Mouse (Mus musculus) embryonic facial prominence, embryonic 11.5 days (tissue): ENCODE results near the gene Gm28053. TPM values are rescaled to one million over a fixed set of nuclear protein-coding genes. Genes with fewer than 3 reads are reported as not detected.
"Not testable (repeated sequence)": the region's sequence is repeated elsewhere in the genome, so short reads cannot be mapped to it uniquely, and the experiment has no call there.

Source experiments
- ATAC-seq: fragments of 200-750 bp; cut with Nextera tagmentation; replicated peaks from 2 replicates; pipeline ENCODE4 v1.8.0; 2017; ENCODE audit warnings: low read depth; ENCODE audit not compliant: insufficient number of reproducible peaks, low FRiP score, low TSS enrichment
- DNase-seq: peaks from one replicate; pipeline ENCODE4 v3.0.0-alpha.2; 2015; ENCODE audit warnings: low spot score
- H3K27ac ChIP-seq: fragments of 300-500 bp; sonication (generic); replicated peaks from 2 replicates; pipeline ENCODE4 v1.5.1; 2014; ENCODE audit warnings: mild to moderate bottlenecking, low read depth, low read length, control low read depth
- H3K27me3 ChIP-seq: fragments of 300-500 bp; sonication (generic); 2 replicates; pipeline ENCODE4 v1.6.1; 2014; ENCODE audit warnings: mild to moderate bottlenecking, low read length, moderate library complexity, mixed read lengths; ENCODE audit not compliant: control insufficient read depth, insufficient read depth
- H3K36me3 ChIP-seq: fragments of 300-500 bp; sonication (generic); replicated peaks from 2 replicates; pipeline ENCODE4 v1.6.1; 2014; ENCODE audit warnings: low read depth, mild to moderate bottlenecking, low read length, moderate library complexity, mixed read lengths; ENCODE audit not compliant: control insufficient read depth, insufficient read depth
- H3K4me1 ChIP-seq: fragments of 300-500 bp; sonication (generic); 2 replicates; pipeline ENCODE4 v1.6.1; 2014; ENCODE audit warnings: low read length, mixed read lengths; ENCODE audit not compliant: control insufficient read depth, insufficient read depth
- H3K4me2 ChIP-seq: fragments of 300-500 bp; sonication (generic); 2 replicates; pipeline ENCODE4 v1.6.1; 2014; ENCODE audit warnings: low read depth, mild to moderate bottlenecking, control low read depth, low read length, moderate library complexity
- H3K4me3 ChIP-seq: fragments of 300-500 bp; sonication (generic); 2 replicates; pipeline ENCODE4 v1.5.1; 2014; ENCODE audit warnings: low read depth, low read length, control low read depth
- H3K9ac ChIP-seq: fragments of 300-500 bp; sonication (generic); replicated peaks from 2 replicates; pipeline ENCODE4 v1.6.1; 2014; ENCODE audit warnings: mild to moderate bottlenecking, control low read depth, low read length
- H3K9me3 ChIP-seq: fragments of 300-500 bp; sonication (generic); replicated peaks from 2 replicates; pipeline ENCODE4 v1.6.1; 2016; ENCODE audit warnings: mild to moderate bottlenecking, low read length, inconsistent platforms, mixed read lengths; ENCODE audit not compliant: control insufficient read depth
- WGBS: fragments of 180-500 bp; shearing (Covaris S2); extraction: QIAGEN DNeasy Blood & Tissue Kit; methylation state at CpG from one replicate; pipeline ENCODE4 v1.1.7; 2014; 5-methylcytosine and 5-hydroxymethylcytosine counted together
- polyA plus RNA-seq: library from polyadenylated mRNA; unstranded; fragments of >200 nt; fragmentation: Nextera tagmentation; extraction: Ambion mirVana; gene quantifications from 2 replicates; pipeline ENCODE4 v1.2.1, GENCODE M21; 2014

Gm28053 gene
- polyA plus RNA-seq, 1 experiment from 2014 or later = not detected

- no peaks in the 10 kb centered on the region for H3K4me1 ChIP-seq
- no peak overlapping the region for H3K4me3 ChIP-seq
- ATAC-seq (no peak), DNase-seq (no peak)
- 73% methylated on average over 4 of the region's 4 CpGs for WGBS
- H3K27me3 ChIP-seq = no peaks in the 10 kb centered on the region
- H3K4me2 ChIP-seq = no peak overlapping the region
- H3K9me3 ChIP-seq = no peaks in the 10 kb centered on the region
- no peak overlapping the region for H3K27ac ChIP-seq
- H3K36me3 ChIP-seq = no peaks in the 10 kb centered on the region
- H3K9ac ChIP-seq = no peak overlapping the region
These were observed 40.0 kb upstream of the Gm28053 start for GRCm38 (mm10) chr6:48678391-48678790.

GRCm38 (mm10) chr6:48679701-48680100, 38.7 kb upstream of the Gm28053 start:
- no peak for ATAC-seq
- Histone ChIP-seq H3K4me1 (no peaks in the 10 kb centered on the region), H3K36me3 (no peaks in the 10 kb centered on the region), H3K9me3 (no peaks in the 10 kb centered on the region), H3K4me3 (no peak overlapping the region), H3K4me2 (no peak overlapping the region), H3K27me3 (no peaks in the 10 kb centered on the region), H3K27ac (no peak overlapping the region), H3K9ac (no peak overlapping the region)
- no peak for DNase-seq
- 76% methylated on average over 6 of the region's 6 CpGs for WGBS

GRCm38 (mm10) chr6:48680421-48680820, 38.0 kb upstream of the Gm28053 start:
- 80% methylated on average over 5 of the region's 5 CpGs for WGBS
- no peak for ATAC-seq

GRCm38 (mm10) chr6:48681472-48682090, 36.8 kb upstream of the Gm28053 start:
- no peak overlapping the region for H3K9ac ChIP-seq
- H3K27me3 ChIP-seq = no peaks in the 10 kb centered on the region
- H3K4me3 ChIP-seq = no peak overlapping the region
- H3K9me3 ChIP-seq = no peaks in the 10 kb centered on the region
- DNase-seq (no peak), ATAC-seq (no peak)
- no peaks in the 10 kb centered on the region for H3K36me3 ChIP-seq
- 76% methylated on average over 3 of the region's 3 CpGs for WGBS
- no peak overlapping the region for H3K27ac ChIP-seq
- H3K4me2 ChIP-seq = no peak overlapping the region
- H3K4me1 ChIP-seq = no peaks in the 10 kb centered on the region

More at GRCm38 (mm10) chr6:48680421-48680820, 38.0 kb upstream of the Gm28053 start:
- no peaks in the 10 kb centered on the region for H3K9me3 ChIP-seq
- no peak overlapping the region for H3K9ac ChIP-seq
- H3K4me1 ChIP-seq = no peaks in the 10 kb centered on the region
- no peak overlapping the region for H3K4me3 ChIP-seq
- no peak overlapping the region for H3K4me2 ChIP-seq
- no peak for DNase-seq
- H3K27me3 ChIP-seq = no peaks in the 10 kb centered on the region
- H3K36me3 ChIP-seq = no peaks in the 10 kb centered on the region
- no peak overlapping the region for H3K27ac ChIP-seq

GRCm38 (mm10) chr6:48682271-48682670, 36.1 kb upstream of the Gm28053 start:
- ATAC-seq (no peak), DNase-seq (no peak)
- H3K9ac ChIP-seq = no peak overlapping the region
- H3K4me3 ChIP-seq = no peak overlapping the region
- H3K27ac ChIP-seq = no peak overlapping the region
- no peaks in the 10 kb centered on the region for H3K27me3 ChIP-seq
- H3K9me3 ChIP-seq = no peaks in the 10 kb centered on the region
- 78% methylated on average over 4 of the region's 4 CpGs for WGBS
- H3K4me2 ChIP-seq = no peak overlapping the region
- no peaks in the 10 kb centered on the region for H3K4me1 ChIP-seq
- no peaks in the 10 kb centered on the region for H3K36me3 ChIP-seq

- not testable (repeated sequence) for ATAC-seq, H3K4me3 ChIP-seq, H3K27ac ChIP-seq, H3K9me3 ChIP-seq, H3K4me1 ChIP-seq, DNase-seq, H3K36me3 ChIP-seq, H3K9ac ChIP-seq, H3K4me2 ChIP-seq, H3K27me3 ChIP-seq
- 90% methylated on average over 3 of the region's 4 CpGs for WGBS
These were observed 35.1 kb upstream of the Gm28053 start for GRCm38 (mm10) chr6:48683263-48683821.

- WGBS = 82% methylated on average over 5 of the region's 5 CpGs
- no peak for ATAC-seq
These were observed 34.1 kb upstream of the Gm28053 start, which contains the start of gene Gimap4 for GRCm38 (mm10) chr6:48684319-48684718. Gimap4 (plus strand) TSS chr6:48684549.

GRCm38 (mm10) chr6:48684806-48685205, 33.6 kb upstream of the Gm28053 start:
- WGBS = 54% methylated on average over 4 of the region's 4 CpGs

More at GRCm38 (mm10) chr6:48684319-48684718, 34.1 kb upstream of the Gm28053 start, which contains the start of gene Gimap4:
- no peak for DNase-seq
- no peaks in the 10 kb centered on the region for H3K9me3 ChIP-seq
- no peak within 1 kb of the TSS for H3K27ac ChIP-seq
- H3K9ac ChIP-seq = no peak within 1 kb of the TSS
- no peak within 1 kb of the TSS for H3K4me3 ChIP-seq
- H3K27me3 ChIP-seq = no peaks in the 10 kb centered on the region
- H3K4me1 ChIP-seq = no peaks in the 10 kb centered on the region
- H3K36me3 ChIP-seq = no peaks in the 10 kb centered on the region
- H3K4me2 ChIP-seq = no peak within 1 kb of the TSS

More at GRCm38 (mm10) chr6:48684806-48685205, 33.6 kb upstream of the Gm28053 start:
- Histone ChIP-seq H3K27ac (no peak overlapping the region), H3K4me1 (no peaks in the 10 kb centered on the region), H3K36me3 (no peaks in the 10 kb centered on the region), H3K9ac (no peak overlapping the region), H3K9me3 (no peaks in the 10 kb centered on the region), H3K4me2 (no peak overlapping the region), H3K4me3 (no peak overlapping the region), H3K27me3 (no peaks in the 10 kb centered on the region)
- DNase-seq = no peak
- no peak for ATAC-seq
